Mouse (Mus musculus) thymus, adult 2 months (tissue): ENCODE measurements around the gene Dvl2.

ENCODE experiments used
- CTCF ChIP-seq: fragments of 200-500 bp; IDR thresholded peaks from 2 replicates; pipeline ENCODE4 v1.5.1; 2012; ENCODE audit warnings: mild to moderate bottlenecking, control low read depth, low read length, moderate library complexity, borderline replicate concordance; ENCODE audit not compliant: control insufficient read depth, poor library complexity, insufficient read depth; ENCODE audit errors: extremely low read depth
- POLR2A ChIP-seq: fragments of 200-500 bp; IDR thresholded peaks from 2 replicates; pipeline ENCODE4 v1.6.1; 2012; ENCODE audit warnings: mild to moderate bottlenecking, low read length, control low read depth, moderate library complexity; ENCODE audit not compliant: control insufficient read depth, poor library complexity, insufficient read depth; ENCODE audit errors: extremely low read depth

- TF ChIP-seq CTCF = no peak
- TF ChIP-seq POLR2A = no peak
Observed at GRCm38 (mm10) chr11:69966860-69967517, 33.4 kb upstream of the Dvl2 start.
